Mouse (Mus musculus) spleen, embryonic (tissue): ENCODE data around the gene Gstm6.
"Not testable (repeated sequence)": the region's sequence is repeated elsewhere in the genome, so short reads cannot be mapped to it uniquely, and the experiment has no call there.

ENCODE experiments used
- CTCF ChIA-PET: fragments of 350-600 bp; sonication (Branson Sonifier 250); formaldehyde crosslinking; loops from one replicate; lab custom pipeline; 2022; lab: Charles Lee

Gstm6 gene

DNA sequence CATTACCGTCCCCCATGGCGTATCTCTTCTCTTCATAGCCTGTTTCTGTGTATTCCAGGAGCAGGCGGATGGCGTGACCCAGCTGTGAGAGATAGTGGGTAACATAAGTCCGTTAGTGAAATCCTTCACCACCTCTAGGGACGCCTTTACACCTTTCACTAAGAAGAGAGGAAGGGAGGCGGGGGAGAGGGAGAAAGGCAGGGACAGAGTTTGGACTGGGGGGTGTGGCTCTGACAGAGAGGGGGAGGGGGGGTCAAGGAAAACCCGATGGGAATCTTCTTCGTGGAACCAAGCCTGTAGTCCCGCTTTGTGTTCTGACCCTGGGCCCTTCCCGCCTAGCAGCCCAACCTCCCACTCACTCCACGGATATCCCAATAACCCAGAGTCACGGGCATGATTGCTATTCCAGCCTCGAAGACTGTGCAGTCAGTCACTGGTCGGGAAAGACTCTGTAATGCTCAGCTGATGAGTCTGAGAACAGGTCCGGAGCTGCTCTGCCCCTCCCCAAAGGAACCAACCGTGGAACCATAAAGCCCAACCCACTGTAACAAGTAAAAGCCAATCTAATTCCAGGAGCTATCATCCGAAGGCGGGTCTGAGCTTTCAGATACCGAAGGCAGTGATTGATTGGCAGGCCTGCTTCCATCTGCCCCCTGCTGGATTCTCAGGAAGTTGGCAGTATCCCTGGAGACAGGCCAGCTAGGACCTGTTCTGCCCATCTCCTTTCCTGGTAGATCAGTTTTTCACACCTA is at the start of gene Gstm6:
Gstm6 (minus strand) TSS at position 511 of the 752 bp plus-strand sequence.
- CTCF ChIA-PET, result no interaction called here

DNA sequence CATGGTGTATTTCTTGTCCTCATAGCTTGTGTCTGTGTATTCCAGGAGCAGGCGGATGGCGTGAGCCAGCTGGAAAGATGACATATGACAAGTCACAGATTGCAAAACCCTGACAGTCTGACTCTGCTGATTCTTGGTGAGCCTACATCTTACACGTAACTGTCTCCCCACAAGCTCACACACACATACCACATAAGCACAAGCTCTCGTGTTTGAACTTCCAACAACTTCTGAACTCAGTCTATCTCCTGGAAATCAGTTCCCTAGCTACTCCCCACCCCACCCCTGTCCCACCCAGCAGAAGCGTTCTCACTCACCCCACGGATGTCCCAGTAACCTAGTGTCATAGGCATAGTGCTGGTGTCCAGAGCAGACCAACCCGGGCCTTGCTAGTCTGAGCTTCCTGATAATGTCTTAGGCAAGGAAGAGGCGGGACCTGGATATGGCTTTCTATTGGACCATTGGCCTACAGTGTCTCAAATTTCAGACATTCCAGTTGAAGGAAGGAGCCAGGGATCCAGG is 42.6 kb upstream of the Gstm6 start, which contains the start of gene Gstm2:
Gstm2 (minus strand) TSS at position 413 of the 522 bp plus-strand sequence.
- CTCF ChIA-PET, result no interaction called here

DNA sequence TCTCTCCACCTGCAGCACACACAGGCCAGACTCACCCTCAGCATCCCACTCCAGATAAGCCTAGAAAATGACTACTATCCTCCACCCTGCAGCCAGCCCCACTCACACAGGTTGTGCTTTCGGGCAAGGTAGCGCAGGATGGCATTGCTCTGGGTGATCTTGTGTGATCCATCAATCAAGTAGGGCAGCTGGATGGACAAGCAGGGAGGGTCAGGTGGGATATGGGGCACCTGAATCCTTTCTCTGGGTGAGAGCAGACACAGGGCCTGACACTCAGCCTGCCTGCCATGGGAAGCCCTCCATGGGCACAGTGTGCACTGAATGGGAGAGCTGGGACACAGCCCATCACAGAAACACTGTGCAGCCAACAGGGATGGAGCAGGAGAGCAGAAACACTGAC is 41.6 kb upstream of the Gstm6 start:
- CTCF ChIA-PET, result not testable (repeated sequence)

DNA sequence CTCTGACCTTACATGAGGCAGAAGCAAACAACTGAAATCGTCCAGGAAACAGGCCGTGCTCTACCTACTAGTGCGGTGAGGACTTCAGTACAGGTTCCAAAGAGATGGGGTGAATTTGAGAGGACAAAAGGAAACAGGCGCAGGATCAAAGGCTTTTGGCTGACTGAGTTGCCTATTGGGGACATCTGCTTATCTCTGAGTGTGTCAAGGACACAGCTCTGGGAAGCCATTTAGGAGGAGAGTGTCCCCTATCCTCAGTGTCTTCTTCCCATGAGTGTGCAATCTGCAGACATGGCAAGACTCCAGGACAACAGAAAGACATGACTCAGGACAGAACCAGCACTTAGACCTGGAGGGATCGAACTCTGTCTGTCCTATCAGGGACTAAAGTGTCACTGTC is 40.9 kb upstream of the Gstm6 start:
- CTCF ChIA-PET, result no interaction called here

DNA sequence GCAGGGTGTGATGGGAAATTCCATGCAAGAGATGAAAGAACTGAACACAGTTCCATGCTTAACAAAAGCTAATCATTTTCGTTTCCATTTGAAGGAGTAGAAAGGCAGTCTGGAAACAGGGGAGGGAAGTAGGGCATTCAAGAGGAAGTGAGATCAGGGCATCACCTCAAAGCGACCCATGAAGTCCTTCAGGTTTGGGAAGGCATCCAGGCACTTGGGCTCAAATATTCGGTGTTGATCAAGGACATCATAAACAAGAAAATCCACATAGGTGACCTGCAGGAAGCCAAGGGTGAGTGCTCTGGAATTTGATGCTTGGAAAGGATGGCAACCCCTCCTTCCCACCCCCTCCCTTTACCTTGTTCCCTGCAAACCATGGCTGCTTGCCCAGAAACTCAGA is 40.2 kb upstream of the Gstm6 start:
- CTCF ChIA-PET, result no interaction called here

DNA sequence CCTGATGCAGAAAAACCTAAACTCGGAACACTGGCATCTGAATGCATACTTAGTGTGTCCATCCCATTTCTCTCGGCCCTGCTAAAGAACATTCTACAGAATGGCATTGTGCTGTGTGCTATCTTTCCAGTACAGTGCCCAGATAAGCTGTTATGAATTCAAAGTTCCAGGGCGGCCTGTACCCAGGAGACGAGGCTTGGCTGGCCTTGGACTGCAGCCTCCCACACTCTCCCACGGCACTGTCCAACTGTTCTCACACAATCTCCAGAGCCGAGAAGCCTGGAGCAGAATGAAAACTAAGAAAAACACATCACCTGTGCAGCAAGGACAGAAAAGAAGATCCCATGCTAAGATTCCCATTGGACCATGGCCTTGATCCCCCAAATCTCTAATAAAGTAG is 39.2 kb upstream of the Gstm6 start:
- CTCF ChIA-PET, result no interaction called here

DNA sequence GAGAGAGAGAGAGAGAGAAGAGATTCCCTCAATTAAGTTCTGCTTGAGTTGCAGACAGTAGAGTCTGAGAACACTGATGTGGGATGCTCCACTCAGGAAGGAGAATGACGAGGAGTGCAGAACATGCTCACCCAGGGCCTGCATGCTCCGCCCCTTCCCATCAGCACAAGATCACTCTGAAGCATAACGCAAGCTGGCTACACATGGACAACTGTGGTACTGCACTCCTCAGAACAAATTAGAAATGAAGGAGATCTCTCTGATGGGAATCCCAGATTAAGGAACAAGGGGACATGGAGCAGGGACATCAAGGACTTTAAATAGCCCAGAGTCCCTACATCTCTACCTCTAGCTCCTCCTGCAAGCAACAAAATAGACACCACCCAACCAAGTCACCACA is 37.7 kb upstream of the Gstm6 start:
- CTCF ChIA-PET, result no interaction called here

DNA sequence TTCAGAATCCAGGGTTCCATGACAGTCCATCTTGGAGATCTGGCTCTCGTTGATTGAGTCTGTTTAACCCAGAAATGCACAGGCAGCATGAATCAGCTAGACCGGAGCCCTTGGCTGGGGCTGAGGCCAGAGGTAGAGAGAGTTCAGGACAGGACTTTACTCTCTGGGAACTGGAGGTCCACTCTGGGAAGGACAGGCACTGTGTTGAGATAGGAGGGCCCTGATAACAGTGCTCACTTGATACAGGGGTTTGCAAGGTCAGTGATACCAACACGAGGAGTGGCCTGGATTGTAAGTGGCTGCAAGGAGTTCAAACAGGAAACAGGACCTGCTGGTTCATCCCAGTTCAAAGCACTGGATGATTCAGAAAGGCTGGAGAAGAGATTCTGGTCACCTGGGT is 34.1 kb upstream of the Gstm6 start:
- CTCF ChIA-PET, result no interaction called here

DNA sequence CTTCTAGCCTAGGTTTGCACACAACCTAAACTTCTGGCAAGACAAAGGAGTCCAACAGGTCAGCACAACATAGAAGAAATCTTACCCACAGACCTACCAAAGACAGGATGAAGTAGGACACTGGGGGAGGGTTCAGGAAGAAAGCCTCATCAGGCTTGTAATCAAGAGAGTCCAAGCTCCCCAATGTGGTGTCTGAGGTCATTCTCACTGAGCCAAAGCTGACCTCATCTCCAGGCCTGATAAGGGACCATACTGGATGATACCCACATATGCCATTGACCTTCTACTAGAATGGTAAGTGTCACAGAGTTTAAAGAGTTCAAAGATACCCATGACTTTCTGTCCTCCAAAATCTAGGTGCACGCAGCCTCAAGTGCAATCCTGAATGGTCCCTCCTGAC is 30.7 kb upstream of the Gstm6 start:
- CTCF ChIA-PET, result no interaction called here

DNA sequence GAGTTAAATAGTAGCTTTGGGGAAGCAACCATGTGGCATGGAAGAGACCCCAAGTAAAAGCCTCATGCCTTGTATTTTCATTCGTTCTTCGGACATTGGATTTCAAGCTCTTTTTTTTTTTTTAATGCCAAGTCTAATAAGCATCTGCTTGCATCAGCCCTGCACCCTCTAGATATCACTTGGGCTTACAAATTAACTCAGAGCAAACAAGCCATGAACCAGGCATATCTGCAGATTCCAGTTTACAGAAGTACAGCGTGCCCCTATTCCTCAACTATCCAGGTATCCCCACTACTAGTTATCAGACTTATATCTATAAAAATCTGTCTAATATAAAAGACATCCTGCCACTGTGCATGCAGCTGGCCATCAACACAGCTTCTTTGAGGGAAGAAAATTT is 28.5 kb upstream of the Gstm6 start:
- CTCF ChIA-PET, result no interaction called here

DNA sequence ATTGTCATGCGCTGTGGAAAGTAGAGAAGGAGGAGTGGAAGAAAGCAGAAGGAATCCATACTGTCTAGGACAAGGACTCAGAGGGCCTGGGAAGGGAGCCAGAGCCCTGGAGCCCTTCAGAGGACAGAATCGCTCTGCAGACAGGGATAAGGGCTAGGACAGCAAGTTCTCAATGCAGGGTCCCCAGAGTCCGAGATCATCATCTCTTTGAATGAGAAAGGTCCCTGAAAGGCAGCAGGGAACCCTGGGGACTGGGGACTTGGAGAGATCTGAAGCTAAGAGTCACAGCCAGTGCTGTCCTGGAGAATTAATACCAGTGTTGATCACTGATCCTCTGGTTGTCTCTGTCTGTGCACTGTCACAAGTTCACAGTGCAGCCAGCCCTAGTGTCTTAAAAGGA is 27.6 kb upstream of the Gstm6 start:
- CTCF ChIA-PET, result not testable (repeated sequence)

DNA sequence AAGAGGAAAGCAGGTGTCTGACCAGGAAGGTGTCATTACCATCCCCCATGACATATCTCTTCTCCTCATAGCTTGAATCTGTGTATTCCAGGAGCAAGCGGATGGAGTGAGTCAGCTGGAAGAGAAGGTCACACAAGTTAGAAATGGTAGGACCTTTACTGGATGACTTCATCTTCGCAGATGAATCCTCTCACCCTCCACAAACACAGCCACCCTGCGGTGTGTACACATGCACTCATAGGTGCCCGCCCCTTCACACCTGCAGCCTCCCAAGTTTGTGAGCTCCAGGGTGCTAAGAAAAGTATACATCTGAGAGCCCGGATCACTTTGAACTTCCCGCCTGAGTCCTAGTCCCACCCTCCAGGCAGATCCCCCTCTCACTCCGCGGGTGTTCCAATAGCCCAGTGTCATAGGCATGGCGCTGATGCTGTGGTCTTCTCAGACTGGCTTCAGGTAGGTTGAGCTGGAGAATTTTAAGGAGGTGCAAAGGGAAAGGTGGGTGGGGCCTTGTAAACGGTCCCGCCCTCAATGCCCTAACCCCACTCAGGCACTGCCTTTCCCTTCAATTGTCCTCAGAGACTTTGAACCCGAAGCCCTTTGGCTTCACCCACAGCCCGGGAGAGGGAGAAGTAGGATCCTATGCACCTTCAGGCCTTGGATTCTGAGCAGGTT is 25.3 kb upstream of the Gstm6 start, which contains the start of gene Gstm3:
Gstm3 (minus strand) TSS at position 560 of the 672 bp plus-strand sequence.
- CTCF ChIA-PET, result no interaction called here

DNA sequence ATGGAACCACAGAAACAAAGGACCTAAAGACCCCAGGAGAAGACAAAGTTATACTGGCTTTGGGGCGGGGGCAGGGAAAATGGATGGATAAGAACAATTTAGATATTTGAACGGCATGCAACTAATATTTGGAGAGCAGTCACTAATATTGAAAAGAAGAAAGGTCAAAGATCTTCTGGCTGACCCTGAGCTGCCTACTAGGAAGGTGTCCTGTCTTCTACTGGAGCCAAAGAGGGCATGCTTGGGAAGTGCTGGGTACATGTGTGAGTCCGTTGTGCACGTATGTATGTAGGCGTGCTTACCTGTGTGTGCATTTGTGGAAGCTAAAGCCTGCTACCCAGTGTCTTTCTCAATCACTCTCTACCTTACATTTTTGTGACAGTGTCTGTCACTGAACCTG is 23.1 kb upstream of the Gstm6 start:
- CTCF ChIA-PET, result no interaction called here

DNA sequence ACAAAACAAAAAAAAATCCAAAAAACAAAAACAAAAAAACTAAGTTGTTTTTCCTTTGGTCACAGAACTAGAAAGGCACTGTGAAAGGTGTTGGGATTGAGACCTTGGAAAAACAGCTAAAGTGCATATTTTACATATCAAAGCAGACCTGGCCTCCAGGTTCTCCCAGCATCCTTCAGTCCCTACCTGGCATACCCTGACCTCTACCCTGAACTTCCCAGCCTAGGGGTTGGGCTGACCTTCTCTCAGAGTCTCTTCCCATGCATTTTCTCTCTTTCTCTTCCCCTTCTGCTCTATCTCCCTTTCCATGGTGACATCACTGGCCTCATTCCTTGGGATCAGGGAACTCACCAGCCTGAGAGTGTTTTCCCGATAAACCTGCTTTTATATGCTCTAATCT is 22.0 kb upstream of the Gstm6 start:
- CTCF ChIA-PET, result no interaction called here

DNA sequence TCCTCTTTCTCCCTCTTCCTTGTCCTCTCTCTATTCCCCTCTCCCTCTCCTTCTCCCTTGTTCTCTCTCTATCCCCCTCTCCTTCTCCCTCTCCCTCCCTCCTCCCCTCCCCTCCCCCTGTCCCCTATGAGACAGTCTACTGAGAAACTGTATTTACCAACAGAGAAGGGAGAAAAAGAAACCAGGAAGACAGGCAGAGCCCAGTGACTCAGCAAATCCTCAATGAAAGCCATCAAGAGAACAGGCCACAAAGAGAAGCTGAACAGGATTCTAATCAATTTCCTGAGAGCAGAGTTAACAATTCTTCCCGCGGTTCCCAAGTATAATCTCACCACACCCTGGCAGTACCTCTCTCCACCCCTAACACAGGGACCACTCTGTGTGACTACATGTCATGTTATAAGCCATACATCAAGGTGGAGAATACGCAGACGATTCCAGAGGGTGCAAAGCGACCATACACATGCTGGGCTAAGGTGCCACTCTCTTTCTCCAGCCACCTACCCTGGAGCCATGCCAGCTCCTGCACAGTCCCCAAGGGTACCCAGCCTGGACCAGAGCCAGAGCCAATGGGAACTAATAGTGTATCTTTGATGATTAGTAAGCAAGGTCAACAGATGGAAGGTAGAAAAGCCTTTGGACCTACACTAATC is 21.2 kb upstream of the Gstm6 start:
- CTCF ChIA-PET, result no interaction called here

DNA sequence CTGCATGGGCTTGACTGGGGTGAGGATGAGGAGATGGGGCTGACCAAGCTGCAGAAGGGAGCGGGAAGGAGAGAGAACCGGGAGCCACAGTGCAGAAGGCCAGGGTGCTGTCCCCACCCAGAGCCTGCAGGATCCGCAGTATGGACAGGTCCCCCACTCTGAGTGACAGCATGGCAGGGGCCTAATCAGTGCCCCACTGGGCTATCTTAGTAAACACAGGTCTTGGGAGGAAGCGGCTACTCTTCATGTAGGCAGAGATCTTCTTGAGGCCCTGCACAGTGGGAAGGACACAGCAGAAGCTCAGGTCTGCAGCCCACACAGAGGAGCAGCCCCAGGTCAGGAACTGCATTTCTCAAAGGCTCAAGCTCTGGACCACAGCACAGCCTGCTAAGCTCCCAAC is 20.5 kb upstream of the Gstm6 start:
- CTCF ChIA-PET, result no interaction called here

DNA sequence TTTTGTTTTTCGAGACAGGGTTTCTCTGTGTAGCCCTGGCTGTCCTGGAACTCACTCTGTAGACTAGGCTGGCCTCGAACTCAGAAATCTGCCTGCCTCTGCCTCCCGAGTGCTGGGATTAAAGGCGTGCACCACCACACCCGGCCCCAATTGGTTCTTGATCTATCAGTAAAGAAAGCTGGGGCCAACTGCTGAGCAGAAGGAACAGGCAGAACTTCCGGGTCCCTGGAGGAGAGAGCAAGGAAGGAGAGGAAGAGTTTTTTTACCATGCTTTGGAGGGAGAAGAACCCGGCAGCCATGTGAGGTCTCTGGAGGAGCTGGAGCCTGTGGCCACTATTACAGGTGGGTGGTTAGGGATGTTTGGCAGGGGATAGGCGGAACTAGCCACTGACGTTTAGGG is 11.7 kb upstream of the Gstm6 start:
- CTCF ChIA-PET, result interaction anchor here (0.6 kb wide), 1 partner anchor 162 kb away, joined by 7 read pairs; no protein-coding TSS in a partner anchor

DNA sequence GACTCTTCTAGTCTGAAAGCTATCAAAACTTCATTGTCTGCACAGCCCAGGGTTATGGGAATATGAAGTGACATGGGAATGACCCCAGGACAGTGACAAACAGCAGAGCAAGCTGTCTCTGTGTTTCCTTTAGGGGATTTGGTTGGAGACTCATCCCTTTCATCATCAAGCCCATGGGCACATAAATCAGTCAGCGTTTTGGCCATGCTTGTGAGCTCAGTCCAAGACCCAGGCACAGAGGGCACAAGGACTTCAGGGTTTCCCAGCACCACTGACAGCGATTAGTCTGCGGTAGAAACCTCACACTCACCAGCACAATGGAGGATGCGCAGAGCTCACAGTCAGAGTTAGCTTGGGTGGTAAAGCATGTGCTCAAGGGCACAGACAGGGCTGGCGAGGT is 10.4 kb upstream of the Gstm6 start:
- CTCF ChIA-PET, result interaction anchor here (0.5 kb wide), 1 partner anchor 202 kb away, joined by 3 read pairs; no protein-coding TSS in a partner anchor

DNA sequence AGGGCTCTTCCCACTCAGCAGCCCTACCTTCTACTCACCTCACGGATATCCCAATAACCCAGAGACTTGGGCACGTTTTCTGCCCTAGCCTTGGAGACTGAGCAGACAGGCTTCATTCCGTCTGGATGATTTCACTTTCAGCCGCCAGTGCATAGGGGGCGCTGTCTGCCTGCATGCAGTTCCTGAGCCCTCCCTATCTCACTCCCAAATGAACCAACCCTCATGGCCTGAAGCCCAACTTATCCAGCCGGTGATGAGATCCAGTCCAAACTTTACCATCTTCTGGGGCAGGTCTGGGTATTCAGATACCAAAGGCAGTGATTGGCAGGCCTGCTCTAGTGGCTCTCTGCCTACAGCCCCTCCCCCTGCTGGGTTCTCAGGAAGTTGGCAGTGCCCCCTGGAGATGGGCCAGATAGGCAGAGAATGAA is 9.8 kb upstream of the Gstm6 start:
- CTCF ChIA-PET, result no interaction called here

DNA sequence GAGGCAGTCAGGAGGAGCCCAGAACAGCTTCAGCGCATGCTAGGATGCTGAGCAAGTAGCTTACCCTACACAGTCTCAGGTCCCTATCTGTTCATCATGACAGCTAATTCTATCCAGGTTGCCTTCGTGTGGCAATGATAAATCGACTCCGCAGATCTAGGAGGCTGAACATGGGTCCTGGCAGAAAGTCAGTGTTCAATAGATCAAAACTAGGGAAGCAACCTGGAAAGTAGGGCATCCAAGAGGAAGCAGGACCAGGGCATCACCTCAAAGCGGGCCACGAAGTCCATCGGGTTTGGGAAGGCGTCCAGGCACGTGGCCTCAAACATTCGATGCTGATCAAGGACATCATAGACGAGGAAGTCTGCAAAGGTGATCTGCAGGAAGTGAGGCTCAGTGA is 7.0 kb upstream of the Gstm6 start:
- CTCF ChIA-PET, result no interaction called here

DNA sequence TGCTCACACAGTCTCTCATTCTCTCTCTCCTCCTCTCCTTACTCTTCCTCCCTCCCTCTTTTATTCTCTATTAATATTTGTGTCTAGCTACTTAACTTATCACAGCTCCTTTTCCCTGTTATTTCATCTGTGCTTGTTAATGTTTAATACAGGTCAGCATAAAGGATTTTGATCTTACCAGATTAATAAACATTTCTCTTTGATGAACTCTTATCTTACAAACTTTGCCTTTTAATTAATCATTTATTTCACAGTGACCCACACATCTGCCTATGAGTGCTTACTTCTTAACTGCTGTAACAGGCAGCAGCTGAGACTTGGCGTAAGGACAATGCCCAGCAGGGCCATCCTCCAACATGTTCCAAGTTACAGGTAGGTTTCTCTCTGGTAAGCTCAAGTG is 5.9 kb upstream of the Gstm6 start:
- CTCF ChIA-PET, result not testable (repeated sequence)

DNA sequence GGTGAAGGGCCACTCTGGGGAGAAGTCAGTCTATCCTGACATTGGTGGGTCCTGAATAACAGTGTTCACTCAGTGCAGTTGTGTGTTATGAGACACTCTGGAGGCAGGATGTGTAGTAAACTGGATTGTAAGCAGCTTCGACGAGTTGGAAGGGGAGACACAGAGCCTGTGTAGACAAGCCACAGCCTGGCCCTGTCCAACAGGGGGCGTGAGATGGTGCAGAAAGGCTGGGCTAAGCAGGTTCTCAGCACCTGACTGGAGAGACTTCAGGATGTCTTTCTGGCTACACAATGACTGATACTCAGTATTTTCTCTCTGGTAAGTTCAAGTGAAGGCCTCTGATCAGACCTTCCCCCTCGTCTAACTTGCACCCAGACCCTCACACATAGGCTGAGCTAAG is 2.2 kb upstream of the Gstm6 start:
- CTCF ChIA-PET, result no interaction called here
